Mouse (Mus musculus) testis, postnatal 10 days (tissue): Measurements from ENCODE around the gene Abcc10.

Source experiments
- DNase-seq: peaks from one replicate; pipeline ENCODE4 v3.0.0; 2021; ENCODE audit warnings: low spot score

Abcc10 gene

DNA sequence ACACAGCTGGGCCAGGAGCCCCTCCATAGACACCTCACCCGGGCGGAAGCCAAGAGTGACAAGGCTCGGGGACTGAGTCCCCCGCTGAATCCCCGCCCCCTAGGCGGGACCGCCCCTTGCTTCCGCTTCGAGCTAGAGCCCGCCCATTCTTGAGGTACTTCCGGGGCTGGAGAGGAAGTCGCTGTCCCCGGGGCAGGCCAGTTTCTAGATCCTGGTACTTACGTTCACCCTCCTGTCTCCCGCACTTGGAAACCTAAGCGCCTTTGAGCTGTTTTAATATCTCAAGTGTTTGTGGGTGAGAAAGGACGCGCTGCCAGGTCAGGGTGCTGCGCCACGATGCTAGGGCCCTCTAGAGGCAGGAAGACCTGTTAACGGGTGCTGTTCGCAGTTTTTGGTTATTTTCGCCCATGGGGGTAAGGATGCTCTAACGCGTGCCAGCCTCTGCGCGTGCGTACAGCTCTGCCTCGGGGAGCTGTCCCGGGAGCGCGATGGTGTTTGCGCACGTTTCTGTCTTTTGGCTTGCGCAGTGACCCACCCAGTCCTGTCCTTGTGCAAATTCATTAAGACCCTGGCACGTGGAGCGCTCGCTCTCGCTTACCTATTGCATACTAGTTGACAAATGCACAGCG, at the start of gene Abcc10:
TSS of gene Abcc10 (minus strand) at position 447 of the 629 bp plus-strand sequence.
- DNase-seq: peak; percentile 96

DNA sequence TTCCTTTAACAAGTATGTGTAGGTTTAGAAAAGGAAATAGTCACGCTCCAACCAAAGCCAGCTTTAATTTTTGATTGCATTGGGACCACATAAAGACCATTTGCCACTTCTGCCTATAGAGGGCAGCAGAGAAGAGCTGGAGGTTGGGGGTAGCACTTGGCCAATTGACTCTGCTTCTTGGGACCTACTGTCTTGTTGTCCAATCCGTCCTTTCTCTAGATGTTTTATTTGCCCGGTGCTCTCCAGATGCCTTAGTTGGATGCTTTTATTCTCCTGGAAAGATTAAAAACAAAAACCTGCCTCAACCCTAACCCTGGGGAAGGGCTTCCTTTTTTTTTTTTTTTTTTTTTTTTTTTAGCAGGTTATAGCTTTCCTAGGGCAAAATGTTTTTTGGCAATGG, 43.6 kb upstream of the Abcc10 start:
- DNase-seq: no peak

DNA sequence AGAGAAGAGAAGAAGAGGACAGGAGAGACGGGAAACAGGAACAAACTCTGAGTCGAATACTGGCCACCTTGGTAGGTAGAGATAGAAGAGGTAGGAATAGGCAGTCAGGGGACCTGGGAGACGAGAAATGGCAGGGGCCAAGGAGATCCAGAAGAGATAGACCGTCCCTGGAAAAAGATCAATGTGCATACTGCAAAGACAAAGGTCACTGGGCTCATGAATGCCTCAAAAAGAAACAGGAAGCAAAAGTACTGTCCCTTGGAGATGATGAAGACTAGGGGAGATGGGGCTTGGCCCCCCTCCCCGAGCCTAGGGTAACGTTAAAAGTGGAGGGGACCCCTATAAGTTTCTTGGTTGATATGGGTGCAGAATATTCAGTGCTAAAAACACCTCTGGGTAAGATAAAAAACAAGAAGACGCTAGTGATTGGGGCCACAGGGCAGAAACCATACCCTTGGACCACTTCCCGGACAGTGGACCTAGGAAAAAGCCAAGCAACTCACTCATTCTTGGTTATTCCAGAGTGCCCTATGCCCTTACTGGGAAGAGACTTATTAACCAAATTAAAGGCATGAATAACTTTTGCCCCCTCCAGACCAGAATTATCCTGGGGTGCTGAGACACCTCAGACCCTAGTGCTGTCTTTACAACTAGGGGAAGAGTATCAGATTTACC, 23.0 kb upstream of the Abcc10 start:
- DNase-seq: no peak

DNA sequence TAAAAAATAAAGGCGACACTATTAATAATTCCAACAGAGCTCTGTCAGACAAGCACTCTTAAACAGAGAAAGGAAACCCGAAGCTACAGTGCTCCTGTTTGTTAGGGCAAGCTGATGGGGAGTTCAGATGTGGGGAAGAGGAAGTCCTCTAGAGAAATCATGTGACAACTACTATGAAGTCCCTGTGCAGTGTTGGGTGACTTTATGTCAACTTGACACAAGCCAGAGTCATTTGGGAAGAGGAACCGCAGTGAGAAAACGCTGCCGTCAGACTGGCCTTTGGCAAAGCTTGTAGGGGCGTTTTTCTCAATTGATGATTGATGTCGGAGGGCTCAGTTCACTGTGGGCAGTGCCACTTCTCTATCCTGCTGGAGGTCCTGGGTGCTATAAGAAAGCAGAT, 13.1 kb upstream of the Abcc10 start:
- DNase-seq: no peak

DNA sequence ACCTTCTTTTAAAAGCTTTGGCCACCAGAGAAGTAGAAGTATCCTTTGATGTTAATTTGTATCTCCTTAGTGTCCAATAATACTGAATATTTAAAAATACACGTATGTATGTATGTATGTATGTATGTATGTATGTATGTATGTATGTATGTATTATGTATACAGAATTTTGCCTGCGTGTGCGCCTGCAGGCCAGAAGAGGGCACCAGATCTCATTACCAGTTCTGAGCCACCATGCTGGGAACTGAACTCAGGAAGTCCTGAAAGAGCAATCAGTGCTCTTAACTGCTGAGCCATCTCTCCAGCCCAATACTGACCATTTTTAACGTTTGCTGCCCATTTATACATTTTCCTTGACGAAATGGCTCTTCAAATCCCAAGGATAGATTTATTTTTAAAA, 8.3 kb upstream of the Abcc10 start:
- DNase-seq: no peak

DNA sequence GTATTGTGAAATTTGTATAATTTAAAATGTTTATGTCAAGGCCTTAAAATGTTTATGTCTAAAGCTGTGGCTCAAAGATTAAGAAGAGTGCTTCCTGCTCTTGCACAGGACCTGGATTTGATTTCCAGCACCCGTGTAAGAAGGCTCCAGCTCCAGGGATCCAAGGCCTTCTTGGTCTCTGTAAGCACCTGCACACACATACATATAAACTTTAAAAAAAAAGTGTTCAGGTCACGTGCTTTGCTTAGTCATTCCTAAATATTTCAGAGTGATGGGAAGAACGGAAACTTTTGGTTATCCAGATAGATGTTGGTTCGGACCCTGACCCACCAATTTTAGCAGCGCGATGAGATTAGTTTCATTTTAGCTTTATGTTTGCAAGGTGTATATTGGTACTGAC, 571 bp upstream of the Abcc10 start:
- no peak for DNase-seq

DNA sequence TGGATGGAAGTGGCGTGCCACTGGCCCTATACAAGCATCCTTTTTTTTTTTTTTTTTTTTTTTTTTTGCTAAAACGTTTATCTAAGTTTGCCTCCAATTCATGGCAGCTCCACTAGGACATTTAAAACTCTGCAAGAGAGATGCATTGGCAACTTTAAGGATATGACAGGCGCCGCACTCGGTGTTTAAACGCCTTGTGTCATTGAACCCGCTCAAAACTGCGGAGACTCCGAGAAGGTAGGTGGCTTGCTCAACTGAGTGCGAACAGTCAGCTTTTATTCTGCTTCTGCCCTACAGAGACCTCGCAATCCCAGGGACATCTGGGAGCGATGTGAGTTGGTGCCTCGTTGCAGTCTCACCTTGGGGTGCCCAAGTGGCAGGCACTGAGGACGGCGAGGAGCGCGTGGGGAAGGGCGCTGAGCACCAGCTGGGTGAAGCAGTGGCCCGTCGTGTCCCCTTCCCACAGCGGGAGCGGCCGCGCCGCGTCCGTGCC, 693 bp downstream of the Abcc10 start:
- no peak for DNase-seq

DNA sequence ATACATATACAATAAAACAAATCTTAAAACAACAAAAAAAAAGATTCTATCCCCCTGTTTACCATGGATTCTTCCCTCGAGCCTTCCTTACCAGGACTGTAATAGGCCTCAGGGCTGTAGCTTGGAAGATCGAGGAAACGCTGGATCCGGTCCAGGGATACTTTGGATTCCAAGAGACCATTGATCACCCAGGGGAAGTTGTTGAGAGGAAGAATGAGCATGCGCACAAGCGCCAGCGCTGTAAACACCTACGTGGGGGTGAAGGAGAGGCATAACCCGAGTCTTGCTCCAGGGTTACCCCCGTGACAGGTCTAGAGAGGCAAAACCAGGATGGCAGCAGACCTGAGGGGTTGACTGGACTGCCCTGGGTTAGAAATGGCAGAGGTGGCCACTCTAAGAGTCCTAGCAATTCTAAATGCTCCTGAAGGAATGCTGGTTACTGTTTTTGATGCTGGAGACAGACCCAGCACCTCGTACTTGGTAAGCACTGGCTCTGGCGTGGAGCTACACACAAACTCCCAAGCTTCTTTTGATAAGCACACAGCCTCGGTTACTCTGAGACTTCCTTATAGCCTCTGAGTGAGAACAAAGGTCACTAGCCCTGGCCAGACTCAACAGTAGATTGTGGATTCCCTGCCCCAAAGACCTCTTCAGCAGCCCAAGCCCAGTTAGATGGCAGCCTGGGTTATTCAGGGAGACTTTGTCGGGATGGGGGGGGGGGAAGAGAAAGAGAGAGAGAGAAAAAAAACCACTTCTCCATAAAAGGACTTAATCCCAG, 5.9 kb downstream of the Abcc10 start:
- no peak for DNase-seq

DNA sequence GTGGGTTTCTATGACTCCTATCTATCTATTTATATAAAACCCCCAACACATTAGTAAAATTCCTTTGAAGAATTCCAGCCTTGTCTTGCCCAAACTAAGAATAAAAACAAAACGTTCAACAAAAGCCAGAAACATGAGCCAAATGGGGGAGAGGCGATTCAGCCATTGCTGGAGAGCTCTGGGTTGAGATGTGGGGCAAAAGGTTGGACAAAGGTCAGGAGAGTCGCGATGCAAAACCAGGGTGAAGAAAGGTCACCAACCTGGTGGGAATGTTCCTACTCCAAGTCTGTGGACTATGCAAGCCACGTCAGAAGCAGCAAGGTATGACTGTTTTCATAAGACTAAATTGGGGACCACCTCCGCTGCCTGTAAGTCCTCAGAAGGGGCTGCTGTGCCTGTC, 7.7 kb downstream of the Abcc10 start:
- no peak for DNase-seq

DNA sequence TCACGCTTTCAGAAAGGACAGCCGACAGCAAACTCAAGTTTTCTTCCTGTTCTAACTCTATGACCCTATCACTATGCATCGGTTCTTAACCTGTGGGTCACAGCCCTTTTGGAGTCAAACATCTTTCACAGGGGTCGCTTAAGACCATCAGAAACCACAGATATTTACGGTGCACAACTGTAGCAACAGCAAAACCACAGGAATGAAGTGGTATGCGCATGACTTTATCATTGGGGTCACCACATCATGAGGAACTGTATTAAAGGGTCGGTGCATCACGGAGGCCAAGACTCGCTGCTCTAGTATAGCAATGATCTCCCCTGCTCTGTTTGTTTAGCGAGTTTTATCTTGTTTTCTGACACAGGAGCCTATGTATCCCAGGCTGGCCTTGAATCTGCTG, 12.3 kb downstream of the Abcc10 start:
- no peak for DNase-seq

DNA sequence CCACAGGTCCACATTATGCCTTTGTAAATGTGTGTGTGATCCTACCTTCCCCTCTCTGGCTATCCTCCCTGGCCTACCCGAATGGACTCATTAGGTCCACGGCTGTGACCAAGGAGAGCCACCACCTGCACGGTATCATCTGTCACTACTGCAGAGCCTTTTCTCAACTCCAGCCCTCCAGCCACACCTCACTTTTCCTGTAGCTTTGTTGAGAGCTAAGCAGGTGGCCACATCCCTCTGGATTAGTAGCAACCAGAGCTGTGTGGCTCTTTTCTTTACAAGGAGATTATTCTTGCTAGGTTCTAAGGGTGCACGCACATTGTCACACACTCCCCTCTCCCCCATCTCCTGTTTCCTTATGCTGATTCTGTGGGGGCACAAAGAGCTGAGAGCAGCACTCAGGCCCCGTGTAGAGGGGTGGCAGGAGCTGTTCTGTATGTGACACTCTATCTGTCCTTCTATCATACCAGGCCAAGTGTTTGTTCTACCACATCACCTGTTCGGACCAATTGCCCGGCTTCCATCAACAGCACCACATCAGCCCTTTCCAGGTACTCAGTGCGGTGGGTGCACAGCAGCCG, 14.9 kb downstream of the Abcc10 start:
- no peak for DNase-seq

DNA sequence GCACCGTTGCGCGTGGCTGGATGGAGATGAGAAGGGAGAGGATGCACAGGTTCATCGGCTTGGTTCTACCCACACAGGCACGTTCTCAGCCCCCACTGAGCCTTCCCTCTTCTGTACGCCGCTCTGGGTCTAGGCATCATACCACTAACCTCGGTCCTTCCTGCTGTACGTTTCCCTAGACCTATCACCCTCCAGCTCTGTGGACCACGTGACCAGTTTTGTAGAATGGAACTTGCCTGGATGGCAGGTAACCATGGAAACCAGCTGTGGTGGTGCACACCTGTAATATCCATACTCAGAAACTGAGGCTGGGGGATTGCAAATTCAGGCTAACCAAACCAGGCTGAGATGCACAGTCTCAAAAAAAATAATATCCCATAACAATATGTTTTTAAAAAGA, 17.6 kb downstream of the Abcc10 start:
- DNase-seq: no peak

DNA sequence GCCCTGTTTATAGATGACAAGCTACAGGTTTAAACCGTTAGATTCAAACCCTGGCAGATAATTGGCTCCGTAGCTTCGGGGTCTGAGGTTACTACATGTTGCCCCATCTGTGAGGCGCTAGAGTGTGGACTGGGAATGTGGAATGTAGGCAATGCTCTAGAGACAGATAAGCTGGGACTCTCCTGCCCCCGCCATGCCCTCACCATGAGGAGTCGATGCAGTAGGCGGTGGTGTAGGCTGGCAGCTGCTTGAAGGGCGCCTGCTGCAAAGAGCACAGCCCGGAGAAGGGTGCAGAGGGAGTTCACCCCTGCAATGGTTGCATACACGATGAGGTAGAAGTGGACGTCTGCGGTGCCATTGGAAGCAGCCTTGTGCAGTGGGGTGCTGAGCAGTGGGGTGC, 18.3 kb downstream of the Abcc10 start:
- no peak for DNase-seq

DNA sequence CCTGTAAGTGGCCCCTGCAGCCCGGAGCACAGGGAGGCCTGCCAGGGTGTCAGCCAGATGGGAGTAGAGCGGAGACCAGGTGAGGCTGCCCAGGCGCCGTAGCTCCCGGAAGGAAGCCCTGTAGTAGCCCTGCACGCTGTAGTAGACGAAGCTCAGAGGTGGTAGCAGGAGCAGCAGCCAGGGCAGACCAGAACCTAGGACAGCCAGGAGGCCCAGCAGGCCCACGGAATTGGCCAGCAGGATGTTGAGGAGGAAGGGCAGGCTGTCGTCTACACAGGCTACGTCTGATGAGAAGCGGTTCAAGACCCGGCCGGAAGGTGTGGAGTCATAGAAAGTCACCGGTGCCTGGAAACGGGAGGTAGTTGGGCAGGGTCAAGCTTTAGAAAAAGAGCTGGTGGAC, 21.2 kb downstream of the Abcc10 start:
- DNase-seq: no peak

DNA sequence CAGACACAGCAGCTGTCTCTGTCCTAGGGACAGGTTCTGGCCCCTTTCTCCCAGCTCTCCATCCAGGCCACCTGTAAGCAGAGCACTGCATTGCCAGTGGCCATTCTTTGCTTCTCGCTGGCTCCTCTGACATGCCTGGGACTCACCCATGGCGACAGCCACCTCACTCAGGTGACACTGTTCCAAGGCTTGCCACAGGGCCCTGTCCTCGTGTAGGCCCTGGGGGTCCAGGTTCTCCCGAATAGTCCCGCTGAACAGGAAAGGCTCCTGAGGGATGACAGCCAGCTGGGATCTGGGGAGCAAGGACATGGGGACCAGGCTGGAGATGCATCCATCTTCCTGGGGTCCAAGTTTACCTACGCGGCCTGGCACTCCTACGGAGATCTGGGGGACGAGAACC, 24.0 kb downstream of the Abcc10 start:
- no peak for DNase-seq

DNA sequence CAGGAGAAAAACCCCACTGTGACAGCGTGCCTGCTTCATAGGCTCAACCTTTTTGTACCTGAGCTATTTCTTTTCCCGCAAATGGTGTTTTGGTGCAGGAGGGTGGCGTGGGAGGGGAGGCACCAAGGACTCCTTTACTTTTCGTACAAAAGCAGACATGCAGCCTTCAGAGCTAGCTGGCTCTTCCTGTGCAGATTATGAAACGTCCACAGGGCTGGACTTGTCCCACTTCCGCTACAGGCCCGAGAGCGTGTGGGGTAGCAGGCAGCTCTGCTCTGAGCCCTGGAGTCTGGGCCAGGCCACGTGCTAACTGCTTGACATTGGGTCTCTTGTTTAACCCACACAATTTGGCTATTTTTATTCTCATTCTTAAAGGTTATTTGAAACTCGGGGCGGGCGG, 26.3 kb downstream of the Abcc10 start:
- no peak for DNase-seq

DNA sequence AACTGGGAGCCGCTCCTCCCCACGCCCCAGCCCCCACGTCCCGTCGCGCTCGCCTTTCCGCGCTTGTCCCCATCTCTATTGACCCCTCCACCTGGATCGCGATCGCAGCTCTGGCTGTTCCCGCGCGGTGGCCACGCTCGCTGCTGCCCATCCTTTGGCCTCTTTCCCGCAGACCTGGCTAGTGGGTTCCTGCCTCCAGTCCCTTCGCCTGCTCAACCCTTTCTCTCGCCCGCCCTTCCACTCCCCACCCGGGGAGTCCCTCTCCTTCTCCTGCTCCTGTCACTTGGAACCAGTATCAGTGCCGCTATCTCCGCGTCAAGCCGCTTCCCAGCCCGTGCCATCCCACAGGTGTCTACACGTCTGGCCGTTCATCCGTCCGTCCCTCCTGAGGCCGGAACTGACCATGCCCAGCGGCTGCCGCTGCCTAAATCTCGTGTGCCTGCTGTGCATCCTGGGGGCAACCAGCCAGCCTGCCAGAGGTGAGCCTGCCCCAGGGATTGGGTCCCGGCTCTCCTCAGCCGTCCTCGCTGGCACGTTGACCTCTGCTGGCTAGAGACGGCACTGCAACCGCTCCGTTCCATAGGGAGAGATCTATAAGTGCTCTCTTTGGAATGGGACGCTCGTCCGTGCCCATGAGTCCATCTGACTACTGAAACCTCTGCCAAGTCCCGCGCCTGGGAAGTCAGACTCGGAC, 29.8 kb downstream of the Abcc10 start:
- peak; percentile 90 for DNase-seq

DNA sequence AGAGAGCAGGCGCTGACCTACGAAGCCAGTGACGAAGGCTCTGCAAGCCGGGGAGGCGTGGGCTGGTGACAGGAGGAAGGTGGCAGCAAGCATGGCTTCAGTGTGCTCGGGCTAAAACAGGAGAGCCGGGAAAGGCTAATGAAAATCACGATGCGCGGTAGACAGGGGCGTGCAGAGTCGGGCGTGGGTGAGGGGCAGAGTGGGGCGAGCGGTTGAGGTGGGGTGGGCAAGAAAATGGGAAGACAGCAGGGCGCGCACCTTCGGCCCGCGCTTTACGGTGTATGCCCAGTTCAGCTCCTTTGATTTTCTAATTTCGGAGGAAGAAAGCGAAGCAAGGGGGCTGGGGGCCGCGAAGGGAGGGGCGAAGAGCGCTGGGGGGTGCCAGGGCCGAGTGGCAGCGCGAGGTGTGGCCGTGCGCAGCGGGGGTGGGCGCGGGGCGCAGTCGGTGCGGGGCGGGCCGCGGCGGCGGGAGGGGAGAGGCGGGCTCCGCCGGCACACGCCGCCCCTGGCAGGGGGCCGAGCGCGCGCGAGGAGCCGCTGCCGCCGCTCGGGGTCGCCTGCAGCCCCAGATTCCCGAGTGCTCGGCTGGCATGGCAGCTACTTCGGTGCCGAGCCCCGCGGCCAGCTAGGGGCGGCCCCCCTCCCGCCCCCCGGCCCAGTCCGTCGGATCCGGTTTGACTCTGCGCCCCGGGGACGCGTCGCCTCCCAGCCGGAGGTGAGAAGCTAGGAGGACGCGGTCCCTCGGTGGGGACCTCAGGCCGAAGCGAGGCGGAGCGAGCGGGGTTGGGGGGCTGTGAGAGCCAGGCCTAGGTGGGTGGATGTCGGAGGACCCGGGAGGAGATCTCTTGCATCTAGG, 30.6 kb downstream of the Abcc10 start, which contains the start of gene Dlk2:
TSS of gene Dlk2 (plus strand) at position 58 of the 856 bp plus-strand sequence.
- DNase-seq: no peak

DNA sequence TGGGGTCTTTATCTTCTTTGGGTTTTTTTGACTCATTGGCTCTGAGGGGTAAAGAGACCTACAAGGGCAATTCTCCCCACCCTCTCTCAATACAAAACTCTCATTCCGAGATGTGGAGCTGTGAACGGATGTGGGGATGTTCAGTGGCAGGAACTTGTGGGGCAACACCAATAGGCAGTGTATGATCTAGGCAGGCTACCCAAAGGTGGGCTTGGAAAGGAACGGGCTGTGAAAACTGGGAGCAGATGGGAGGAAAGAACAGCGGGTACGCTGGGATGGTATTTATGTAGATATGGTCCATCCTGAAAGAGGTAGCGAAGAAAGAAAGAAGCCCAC, 31.2 kb downstream of the Abcc10 start:
- no peak for DNase-seq

DNA sequence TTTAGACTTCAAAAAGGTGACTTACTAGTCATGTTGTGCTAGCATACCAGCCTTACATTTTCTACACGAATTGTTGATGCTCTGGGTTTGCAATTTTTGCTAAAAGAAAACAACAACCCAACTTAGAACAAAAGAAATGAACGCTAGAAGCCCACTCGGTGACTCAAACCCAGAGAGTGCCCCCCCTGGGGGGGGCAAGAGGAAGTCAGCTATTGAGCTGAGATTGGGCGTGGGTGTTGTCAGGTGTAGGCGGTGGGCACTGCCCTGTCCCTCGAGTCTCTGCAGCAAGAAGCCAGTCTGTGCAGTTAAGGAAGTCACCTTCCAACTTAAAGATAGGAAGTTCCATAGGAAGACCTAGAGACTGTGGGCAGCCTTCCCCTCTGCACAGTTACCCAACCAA, 31.6 kb downstream of the Abcc10 start:
- DNase-seq: no peak

DNA sequence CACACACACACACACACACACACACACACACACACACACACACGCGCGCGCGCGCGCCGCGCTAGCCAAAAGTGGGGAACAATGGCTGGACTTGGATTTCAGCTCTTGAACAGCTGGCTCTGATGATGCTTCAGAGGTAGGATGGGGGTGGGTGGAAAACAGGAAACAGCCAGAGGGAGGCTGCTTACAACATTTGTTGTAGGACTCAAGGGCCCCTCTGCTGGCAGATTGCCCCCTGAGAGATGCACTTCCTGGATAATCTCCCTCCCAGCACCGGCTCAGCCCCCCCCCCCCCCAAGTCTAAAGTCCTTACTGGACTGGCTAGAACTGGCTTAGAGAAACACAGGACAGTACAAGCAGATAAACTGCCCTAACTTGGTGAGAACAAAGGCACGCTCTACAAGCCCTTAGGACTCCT, 40.5 kb downstream of the Abcc10 start:
- DNase-seq: no peak
